Mouse (Mus musculus) small intestine, adult 2 months (tissue): ENCODE results near the gene Pcif1. TPM values are rescaled to one million over a fixed set of nuclear protein-coding genes. Genes with fewer than 3 reads are reported as not detected.

Experiments used
- H3K27ac ChIP-seq: fragments of 200-500 bp; 2 replicates; pipeline ENCODE4 v1.5.1; 2012; ENCODE audit warnings: low read depth, low read length, control low read depth, inconsistent platforms; ENCODE audit not compliant: insufficient read depth
- H3K27me3 ChIP-seq: fragments of 200-500 bp; 2 replicates; pipeline ENCODE4 v1.6.1; 2012; ENCODE audit warnings: mild to moderate bottlenecking, moderate library complexity, low read length, inconsistent platforms; ENCODE audit not compliant: control insufficient read depth, insufficient read depth
- H3K36me3 ChIP-seq: fragments of 200-500 bp; 2 replicates; pipeline ENCODE4 v1.6.1; 2012; ENCODE audit warnings: mild to moderate bottlenecking, low read length, control low read depth, inconsistent platforms; ENCODE audit not compliant: control insufficient read depth, insufficient read depth
- H3K4me1 ChIP-seq: fragments of 200-500 bp; 2 replicates; pipeline ENCODE4 v1.6.1; 2012; ENCODE audit warnings: low read length, inconsistent platforms, mixed read lengths; ENCODE audit not compliant: control insufficient read depth, insufficient read depth, insufficient read length
- H3K4me3 ChIP-seq: fragments of 200-500 bp; 2 replicates; pipeline ENCODE4 v1.5.1; 2012; ENCODE audit warnings: low read depth, mild to moderate bottlenecking, control low read depth, inconsistent platforms, low read length, moderate library complexity
- CTCF ChIP-seq: fragments of 200-500 bp; IDR thresholded peaks from 2 replicates; pipeline ENCODE4 v1.5.1; 2012; ENCODE audit warnings: low read depth, mild to moderate bottlenecking, control low read depth, inconsistent platforms, low read length, moderate library complexity, mixed read lengths; ENCODE audit not compliant: insufficient replicate concordance, insufficient read length; ENCODE audit errors: extremely low read depth
- POLR2A ChIP-seq: fragments of 200-500 bp; IDR thresholded peaks from 2 replicates; pipeline ENCODE4 v1.6.1; 2012; ENCODE audit warnings: low read depth, mild to moderate bottlenecking, control low read depth, inconsistent platforms, low read length, moderate library complexity
- WGBS: fragments of 180-500 bp; shearing (Covaris S2); methylation state at CpG from one replicate; pipeline ENCODE4 v1.1.7; 2018; 5-methylcytosine and 5-hydroxymethylcytosine counted together
- polyA plus RNA-seq: library from polyadenylated mRNA; depleted of rRNA; stranded (reverse); fragments of >200 nt; gene quantifications from 2 replicates; pipeline ENCODE4 v1.2.3, GENCODE M21; 2012

Pcif1 gene
- polyA plus RNA-seq, 1 experiment: 30.3 TPM

DNA sequence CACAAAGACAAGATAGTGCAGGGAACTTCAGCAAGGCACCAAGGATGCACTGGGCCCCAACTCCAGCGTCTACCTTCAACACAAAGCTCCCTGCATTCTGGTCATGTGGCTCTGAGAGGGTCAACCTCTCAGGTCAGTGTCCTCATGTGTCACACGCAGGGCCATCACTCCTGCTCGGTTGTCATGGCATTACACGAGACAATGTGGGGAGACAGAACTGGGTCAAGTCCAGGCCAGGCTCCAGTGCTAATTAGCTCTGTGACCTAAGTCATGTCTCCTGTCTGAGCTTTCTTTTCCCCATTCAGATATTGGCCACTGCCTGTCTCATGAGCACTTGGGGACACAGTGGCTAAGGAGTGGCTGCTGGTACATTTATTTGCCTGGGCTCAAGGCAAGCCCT lies 44.2 kb downstream of the Pcif1 start:
- Histone ChIP-seq H3K27ac (no peak overlapping the region), H3K4me3 (no peak overlapping the region), H3K36me3 (no peaks in the 10 kb centered on the region), H3K4me1 (no peaks in the 10 kb centered on the region), H3K27me3 (no peaks in the 10 kb centered on the region)
- 81% methylated on average over 4 of the region's 4 CpGs for WGBS
- no peak for TF ChIP-seq POLR2A
- TF ChIP-seq CTCF: no peak

DNA sequence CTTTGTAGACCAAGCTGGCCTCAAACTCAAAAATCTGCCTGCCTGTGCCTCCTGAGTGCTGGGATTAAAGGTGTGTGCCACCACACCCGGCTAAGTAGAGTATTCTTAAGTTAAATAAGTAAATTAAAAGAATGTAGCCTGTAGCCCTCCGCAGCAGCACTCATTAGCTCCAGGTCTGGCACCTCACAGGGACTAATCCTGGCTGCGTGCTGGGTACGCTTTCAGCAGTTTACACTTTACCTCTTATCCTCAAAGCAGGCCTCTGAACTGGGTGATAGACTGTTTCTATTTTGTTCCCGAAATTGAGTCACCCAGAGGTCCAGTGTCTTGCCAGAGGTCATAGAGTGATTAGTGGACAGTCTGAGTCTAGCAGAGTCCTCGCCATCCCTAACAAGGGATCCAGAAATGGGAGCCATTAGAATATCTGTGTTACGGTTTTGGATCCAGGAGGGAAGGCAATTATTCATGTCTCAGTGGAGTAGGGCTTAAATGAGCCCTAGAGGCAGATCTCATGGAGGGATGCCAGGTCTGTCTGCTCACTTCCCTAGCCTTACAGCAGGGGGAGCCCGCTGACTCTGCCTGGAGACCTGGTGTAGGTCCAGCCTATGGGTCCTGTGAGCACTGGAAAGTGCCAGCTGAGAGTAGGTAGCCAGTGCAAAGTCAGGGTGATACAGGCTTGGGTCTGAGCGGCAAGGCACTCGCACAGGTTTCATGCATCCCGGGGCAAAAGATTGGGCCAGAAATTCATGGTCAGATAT lies 45.2 kb downstream of the Pcif1 start:
- H3K27me3 ChIP-seq: no peaks in the 10 kb centered on the region

GRCm38 (mm10) chr2:164930706-164931581 lies 51.8 kb downstream of the Pcif1 start:
- Histone ChIP-seq H3K4me1 (no peaks in the 10 kb centered on the region), H3K4me3 (no peak overlapping the region), H3K36me3 (no peaks in the 10 kb centered on the region), H3K27me3 (no peaks in the 10 kb centered on the region), H3K27ac (no peak overlapping the region)
- WGBS: 53% methylated on average over 11 of the region's 11 CpGs
- TF ChIP-seq CTCF: no peak
- TF ChIP-seq POLR2A: no peak

More for the DNA sequence above, 45.2 kb downstream of the Pcif1 start:
- no peaks in the 10 kb centered on the region for H3K4me1 ChIP-seq
- WGBS: 38% methylated on average over 11 of the region's 11 CpGs
- H3K27ac ChIP-seq: no peak overlapping the region
- no peaks in the 10 kb centered on the region for H3K36me3 ChIP-seq
- no peak overlapping the region for H3K4me3 ChIP-seq
- TF ChIP-seq CTCF: peak; percentile 83
- no peak for TF ChIP-seq POLR2A

- no peak overlapping the region for H3K27ac ChIP-seq
- H3K4me3 ChIP-seq: no peak overlapping the region
- no peaks in the 10 kb centered on the region for H3K36me3 ChIP-seq
- 40% methylated on average over 8 of the region's 10 CpGs for WGBS
- H3K27me3 ChIP-seq: 0 out of 2 replicates have a peak, but pooled peaks cover 4% of the 10 kb centered on the region
- H3K4me1 ChIP-seq: peaks cover 3% of the 10 kb centered on the region; the same call in 1 of the 2 replicates
- no peak for TF ChIP-seq CTCF
- no peak for TF ChIP-seq POLR2A
These were observed 54.4 kb downstream of the Pcif1 start for GRCm38 (mm10) chr2:164933534-164933933.

DNA sequence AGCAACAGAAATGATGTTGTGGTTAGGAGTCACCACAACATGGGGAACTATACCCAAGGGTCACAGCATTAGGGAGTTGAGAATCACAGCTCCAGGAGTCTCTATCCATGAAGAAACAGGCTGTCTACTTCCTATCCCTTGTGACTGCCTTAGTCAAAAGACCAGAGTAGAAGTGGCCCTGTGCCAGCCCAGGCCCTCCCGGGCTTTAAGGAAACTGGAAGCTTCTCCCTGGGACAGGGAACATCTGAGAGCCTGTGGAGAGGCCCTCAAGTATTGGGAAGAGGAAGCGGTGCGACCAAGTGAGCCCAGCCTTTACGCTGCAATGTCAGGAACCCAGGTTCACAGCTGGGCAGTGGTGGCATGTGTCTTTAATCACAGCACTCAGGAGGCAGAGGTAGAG lies 56.9 kb downstream of the Pcif1 start:
- H3K4me1 ChIP-seq: peaks cover 3% of the 10 kb centered on the region; the same call in 1 of the 2 replicates
- TF ChIP-seq CTCF: no peak
- TF ChIP-seq POLR2A: no peak
- no peak overlapping the region for H3K4me3 ChIP-seq
- H3K27ac ChIP-seq: no peak overlapping the region
- H3K27me3 ChIP-seq: peaks cover 19% of the 10 kb centered on the region
- WGBS: 41% methylated on average over 4 of the region's 4 CpGs
- no peaks in the 10 kb centered on the region for H3K36me3 ChIP-seq

GRCm38 (mm10) chr2:164938146-164939091 lies 59.3 kb downstream of the Pcif1 start:
- H3K36me3 ChIP-seq: no peaks in the 10 kb centered on the region
- no peak overlapping the region for H3K27ac ChIP-seq
- WGBS: 5% methylated on average over 39 of the region's 39 CpGs
- peaks cover 3% of the 10 kb centered on the region for H3K4me1 ChIP-seq
- peaks cover 22% of the 10 kb centered on the region for H3K27me3 ChIP-seq
- H3K4me3 ChIP-seq: peak overlapping the region; percentile 53
- TF ChIP-seq CTCF (no peak), POLR2A (no peak)
